Mouse (Mus musculus) liver, adult 10 weeks (tissue): ENCODE results near the gene Rnf4. TPM values are rescaled to one million over a fixed set of nuclear protein-coding genes. Genes with fewer than 3 reads are reported as not detected.

Source experiments
- polyA plus RNA-seq: library from polyadenylated mRNA; stranded (reverse); fragments of 350-450 nt; fragmentation: Illumina TruSeq; extraction: RNeasy Lipid Tissue Mini Kit (QIAGEN cat#74804); gene quantifications from one replicate; pipeline ENCODE4 v1.2.3, GENCODE M21; 2014; ENCODE audit warnings: low read depth, low replicate concordance

The Rnf4 gene
- polyA plus RNA-seq, result 69.1 TPM

DNA sequence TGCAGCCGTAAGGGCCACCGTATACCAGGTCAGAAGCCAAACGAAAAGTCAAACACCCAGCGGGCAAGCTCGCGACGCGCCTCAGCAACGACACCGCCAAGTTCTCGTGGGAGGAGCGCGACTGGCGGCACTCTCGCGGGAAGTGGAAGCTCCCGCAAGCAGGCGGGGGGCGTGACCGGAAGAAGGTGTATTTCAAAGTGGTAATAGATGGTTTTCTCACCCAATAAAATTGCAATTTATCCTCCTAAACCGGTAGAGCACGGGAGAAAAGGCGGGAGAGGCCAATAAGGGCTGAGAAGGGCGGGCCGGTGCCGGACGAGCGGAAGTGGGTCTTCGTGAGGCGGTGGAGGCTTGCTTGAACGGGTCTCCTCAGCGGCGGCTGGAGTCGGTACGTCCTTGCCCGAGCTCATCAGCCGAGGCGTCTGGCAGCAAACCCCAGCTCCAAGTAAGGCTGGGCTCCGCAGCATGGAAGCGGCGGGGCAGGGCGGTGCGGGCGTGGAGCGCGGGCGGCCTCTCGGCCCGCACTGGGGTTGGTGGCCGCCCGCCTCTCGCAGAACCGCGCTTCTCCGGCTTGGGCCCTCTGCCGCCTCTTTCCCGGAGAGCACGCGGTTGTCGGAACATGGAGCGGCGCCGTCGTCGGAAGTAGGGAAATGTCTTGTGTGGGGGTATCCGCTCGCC lies at the start of gene Rnf4:
TSS of gene Rnf4 (plus strand) at position 193 of the 678 bp plus-strand sequence.

DNA sequence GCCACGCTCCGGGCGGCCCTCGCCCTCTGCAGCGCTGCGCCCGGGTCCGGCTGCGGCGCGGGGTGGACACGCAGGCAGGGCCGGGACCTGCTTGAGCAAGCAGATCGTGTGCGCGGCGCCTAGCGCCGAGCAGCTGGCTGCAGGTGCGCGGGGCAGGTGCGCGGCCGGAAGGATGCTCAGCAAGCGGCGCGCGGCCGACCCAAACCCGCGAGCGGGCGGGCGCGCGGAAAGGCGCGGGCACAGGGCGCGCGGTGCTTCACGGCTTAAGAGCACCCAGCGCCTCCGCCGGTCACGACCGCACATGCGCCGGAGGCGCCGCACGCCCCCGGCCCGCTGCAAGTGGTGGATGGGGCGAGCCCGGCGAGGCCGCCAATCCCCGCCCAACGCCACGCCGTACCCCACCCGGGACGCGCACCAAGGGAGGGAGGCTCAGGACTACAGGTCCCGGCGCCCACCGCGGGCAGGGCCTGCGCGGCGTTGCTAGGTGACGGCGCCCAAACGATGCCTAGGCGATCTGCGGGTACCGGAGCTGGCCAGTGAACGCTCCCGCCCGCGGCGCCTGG lies 47.9 kb upstream of the Rnf4 start, which contains the start of the genes Zfyve28 and Cfap99:
TSS of gene Zfyve28 (minus strand) at position 296 of the 563 bp plus-strand sequence.
TSS of gene Cfap99 (plus strand) at position 447 of the 563 bp plus-strand sequence.

DNA sequence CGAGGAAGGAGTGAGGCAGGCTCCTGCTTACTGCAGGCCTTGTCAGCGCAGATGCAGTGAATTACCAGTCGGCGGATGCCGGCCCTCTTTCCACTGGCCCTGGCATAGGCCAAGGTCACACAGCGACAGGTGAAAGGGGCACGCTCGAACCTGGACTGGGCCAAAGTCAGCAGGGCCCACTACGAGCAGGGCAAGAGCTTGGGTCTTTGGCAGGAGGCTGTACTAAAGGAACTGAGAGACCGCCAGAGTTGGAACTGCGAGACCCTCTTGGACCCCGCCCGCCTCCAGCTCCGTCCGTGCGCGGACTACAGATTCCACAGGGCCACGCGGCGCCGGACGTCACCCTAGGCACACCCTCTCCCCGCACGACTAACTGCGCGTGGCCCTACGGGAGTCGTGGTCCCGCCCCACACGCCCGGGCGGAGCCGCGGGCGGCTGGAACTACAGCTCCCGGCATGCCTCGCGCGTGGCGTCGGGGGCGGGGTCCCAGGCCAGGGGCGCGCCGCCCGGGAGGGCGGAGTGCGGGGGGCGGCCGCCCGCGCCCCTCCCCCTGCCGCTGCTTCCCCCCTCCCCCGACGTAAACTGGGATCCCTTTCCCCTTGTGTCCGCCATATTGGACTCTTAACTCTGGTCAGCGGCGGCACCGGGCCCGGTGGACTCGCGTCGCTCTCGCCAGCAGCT lies 33.4 kb downstream of the Rnf4 start, which contains the start of gene Fam193a:
TSS of gene Fam193a (plus strand) at position 593 of the 681 bp plus-strand sequence.

Other genes starting within 250 kb of the Rnf4 start
- gene Poln, start 166.8 kb upstream of the Rnf4 start, polyA plus RNA-seq, result not detected
- 13.3 TPM for gene Haus3, start 166.8 kb upstream of the Rnf4 start, polyA plus RNA-seq
- gene Mxd4, start 148.6 kb upstream of the Rnf4 start, polyA plus RNA-seq, result 9.6 TPM
- gene Zfyve28, start 47.8 kb upstream of the Rnf4 start, polyA plus RNA-seq, result not detected
- not detected for gene Cfap99, start 47.7 kb upstream of the Rnf4 start, polyA plus RNA-seq
- 9.6 TPM for gene Fam193a, start 33.6 kb downstream of the Rnf4 start, polyA plus RNA-seq
- 1.9 TPM for gene Tnip2, start 177.7 kb downstream of the Rnf4 start, polyA plus RNA-seq
- gene Sh3bp2, start 189.5 kb downstream of the Rnf4 start, polyA plus RNA-seq, result 2.9 TPM
- 21.8 TPM for gene Add1, start 237.4 kb downstream of the Rnf4 start, polyA plus RNA-seq